Mouse (Mus musculus): ENCODE measurements at regions not wholly inside any gene's neighbourhood (a gene's known extent, or its start where the extent isn't known, plus 50 kb on each side); places are given as distances from the start of the nearest gene placed in this dataset.

- intact Hi-C loops (cut with DNase I) = no loop called here
- DNase-seq (ENCODE audit: extremely low spot score in 1 of 2, low spot score in 2 of 2) = no peak
Measured at GRCm38 (mm10) chr14:105608804-105609203, 287.8 kb downstream of the Spry2 start.

- DNase-seq (ENCODE audit: extremely low spot score in 1 of 2, low spot score in 2 of 2) = no peak
- intact Hi-C loops (cut with DNase I) = no loop called here
Measured at GRCm38 (mm10) chr14:105606551-105606950, 290.1 kb downstream of the Spry2 start.

GRCm38 (mm10) chr14:105604451-105604850 lies 292.2 kb downstream of the Spry2 start:
- intact Hi-C loops (cut with DNase I) = no loop called here
- no peak for DNase-seq (ENCODE audit: extremely low spot score in 1 of 2, low spot score in 2 of 2)

- intact Hi-C loops (cut with DNase I) = no loop called here
- no peak for DNase-seq (ENCODE audit: extremely low spot score in 1 of 2, low spot score in 2 of 2)
Measured at GRCm38 (mm10) chr14:105603047-105603461, 293.6 kb downstream of the Spry2 start.

- no peak for DNase-seq (ENCODE audit: extremely low spot score in 1 of 2, low spot score in 2 of 2)
- intact Hi-C loops (cut with DNase I) = no loop called here
Measured at GRCm38 (mm10) chr14:105599550-105600453, 296.8 kb downstream of the Spry2 start.

GRCm38 (mm10) chr14:105589751-105590150 lies 306.9 kb downstream of the Spry2 start:
- DNase-seq (ENCODE audit: extremely low spot score in 1 of 2, low spot score in 2 of 2) = no peak
- intact Hi-C loops (cut with DNase I) = loop anchor here (2.0 kb wide), 1 partner anchor 305 kb away; no protein-coding TSS in a partner anchor

GRCm38 (mm10) chr14:105589261-105589660 lies 307.4 kb downstream of the Spry2 start:
- intact Hi-C loops (cut with DNase I) = loop anchor here (2.0 kb wide), 1 partner anchor 306 kb away; no protein-coding TSS in a partner anchor
- DNase-seq (ENCODE audit: extremely low spot score in 1 of 2, low spot score in 2 of 2) = no peak

GRCm38 (mm10) chr14:105588391-105589163 lies 308.0 kb downstream of the Spry2 start:
- intact Hi-C loops (cut with DNase I) = loop anchor here (2.0 kb wide), 1 partner anchor 306 kb away; no protein-coding TSS in a partner anchor
- DNase-seq (ENCODE audit: extremely low spot score in 1 of 2, low spot score in 2 of 2) = peak; percentile 31 to 81

- DNase-seq (ENCODE audit: extremely low spot score in 1 of 2, low spot score in 2 of 2) = no peak
- intact Hi-C loops (cut with DNase I) = loop anchor here (2.0 kb wide), 1 partner anchor 307 kb away; no protein-coding TSS in a partner anchor
Measured at GRCm38 (mm10) chr14:105588029-105588390, 308.6 kb downstream of the Spry2 start.

- intact Hi-C loops (cut with DNase I) = no loop called here
- no peak for DNase-seq (ENCODE audit: extremely low spot score in 1 of 2, low spot score in 2 of 2)
Measured at GRCm38 (mm10) chr14:105584632-105585031, 312.0 kb downstream of the Spry2 start.

- no peak for DNase-seq (ENCODE audit: extremely low spot score in 1 of 2, low spot score in 2 of 2)
Measured at GRCm38 (mm10) chr14:105583497-105583896, 313.1 kb downstream of the Spry2 start.

GRCm38 (mm10) chr14:105576266-105576665 lies 317.9 kb downstream of the Ndfip2 start:
- no peak for DNase-seq (ENCODE audit: extremely low spot score in 1 of 2, low spot score in 2 of 2)
- intact Hi-C loops (cut with DNase I) = no loop called here

More at GRCm38 (mm10) chr14:105583497-105583896, 313.1 kb downstream of the Spry2 start:
- intact Hi-C loops (cut with DNase I) = no loop called here

- no peak for DNase-seq (ENCODE audit: extremely low spot score in 1 of 2, low spot score in 2 of 2)
Measured at GRCm38 (mm10) chr14:105572036-105572891, 313.9 kb downstream of the Ndfip2 start.

GRCm38 (mm10) chr14:105570156-105570555 lies 311.8 kb downstream of the Ndfip2 start:
- no peak for DNase-seq (ENCODE audit: extremely low spot score in 1 of 2, low spot score in 2 of 2)
- intact Hi-C loops (cut with DNase I) = no loop called here

More at GRCm38 (mm10) chr14:105572036-105572891, 313.9 kb downstream of the Ndfip2 start:
- intact Hi-C loops (cut with DNase I) = no loop called here

GRCm38 (mm10) chr14:105565827-105566226 lies 307.5 kb downstream of the Ndfip2 start:
- no peak for DNase-seq (ENCODE audit: extremely low spot score in 1 of 2, low spot score in 2 of 2)

GRCm38 (mm10) chr14:105562843-105563242 lies 304.5 kb downstream of the Ndfip2 start:
- DNase-seq (ENCODE audit: extremely low spot score in 1 of 2, low spot score in 2 of 2) = no peak
- intact Hi-C loops (cut with DNase I) = no loop called here

More at GRCm38 (mm10) chr14:105565827-105566226, 307.5 kb downstream of the Ndfip2 start:
- intact Hi-C loops (cut with DNase I) = no loop called here

- intact Hi-C loops (cut with DNase I) = no loop called here
- no peak for DNase-seq (ENCODE audit: extremely low spot score in 1 of 2, low spot score in 2 of 2)
Measured at GRCm38 (mm10) chr14:105556813-105557212, 298.4 kb downstream of the Ndfip2 start.

- intact Hi-C loops (cut with DNase I) = no loop called here
- no peak for DNase-seq (ENCODE audit: extremely low spot score in 1 of 2, low spot score in 2 of 2)
Measured at GRCm38 (mm10) chr14:105544066-105544465, 285.7 kb downstream of the Ndfip2 start.
